Mouse (Mus musculus): ENCODE data around the gene Atg16l2.

DNA sequence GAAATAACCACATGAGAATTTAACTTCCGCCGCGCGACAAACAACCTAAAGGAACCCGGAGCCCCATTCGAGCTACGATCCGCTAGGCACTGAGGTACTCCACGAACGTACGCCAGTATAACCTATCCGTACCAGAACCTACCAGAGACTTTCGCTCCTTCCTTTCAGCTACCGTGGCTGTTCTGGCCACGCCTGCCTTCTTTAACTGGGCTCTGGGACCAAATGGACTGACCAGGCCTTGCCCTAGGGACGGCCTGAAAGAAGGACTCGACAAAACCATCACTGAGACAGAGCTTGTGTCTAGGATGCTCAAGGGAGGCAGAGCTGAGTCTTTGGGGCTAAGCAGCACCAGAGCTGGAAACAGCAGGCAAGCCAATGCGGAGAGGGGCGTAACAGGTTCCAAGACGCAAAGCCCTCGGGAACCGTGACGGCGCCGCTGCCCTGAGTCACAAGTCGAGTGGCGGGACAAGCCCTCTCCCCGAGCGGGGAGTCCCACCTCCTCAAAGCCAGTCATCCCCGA lies 630 bp downstream of the Atg16l2 start:
- TF ChIP-seq EP300 (optimal IDR thresholded peaks at IDR 0.05), result no peak
- no peak for TF ChIP-seq CTCF (IDR thresholded peaks at IDR 0.05; ENCODE audit: low read depth)
